In the genomic region with DNA sequence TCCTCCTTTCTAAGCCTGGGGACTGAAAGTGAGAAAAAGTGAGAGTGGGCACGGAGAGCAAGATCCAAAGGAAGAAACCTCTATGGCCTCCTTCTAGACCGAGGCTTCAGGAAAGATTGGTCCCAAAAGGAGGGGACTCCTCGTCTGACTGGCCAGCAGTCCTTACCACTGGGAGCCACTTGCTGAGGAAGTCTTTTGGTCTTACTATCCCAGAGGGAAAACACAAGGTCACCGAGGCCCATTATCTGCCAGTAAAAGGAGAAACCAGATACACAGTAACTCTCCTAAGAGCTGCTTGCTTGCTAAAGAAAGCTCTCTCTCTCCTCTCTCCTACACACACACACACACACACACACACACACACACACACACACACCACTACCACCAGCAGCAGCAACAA, we compare ENCODE assay signal across 11 mouse cellular contexts. TPM values are rescaled to one million over a fixed set of nuclear protein-coding genes. Genes with fewer than 3 reads are reported as not detected.
DNase-seq lines count a peak whose midpoint lies in the region; ATAC-seq and TF ChIP-seq lines count a peak whose summit lies in the region.
"Had no signal": no experiment of that assay in that cellular context is flagged by ENCODE, and none has a peak within 500 bp of the region (broad histone marks: within the 10 kb centered on the region; RNA-seq: fewer than 3 reads in every experiment).

No protein-coding gene starts in this region.

- no peak for TF ChIP-seq CTCF in E14TG2a.4 (conservative IDR thresholded peaks at IDR 0.05; ENCODE audit: low read length)

- peak overlapping the region; percentile 99 for H3K27ac ChIP-seq in heart, embryonic 15.5 days
- peak overlapping the region; percentile 99 for H3K27ac ChIP-seq in hindbrain, embryonic 11.5 days (ENCODE audit: low read depth, low read length)
- H3K27ac ChIP-seq in midbrain, embryonic 13.5 days: peak overlapping the region; percentile 98
- H3K27ac ChIP-seq in liver, embryonic 11.5 days (ENCODE audit: low read depth, low read length): no peak overlapping the region

- no peak for ATAC-seq in heart, embryonic 15.5 days (replicated peaks; ENCODE audit: insufficient number of reproducible peaks, insufficient read depth, low FRiP score, low read depth)
- no peak for ATAC-seq in hindbrain, embryonic 11.5 days (ENCODE audit: low FRiP score)
- ATAC-seq in midbrain, embryonic 13.5 days: no peak
- ATAC-seq in liver, embryonic 11.5 days (replicated peaks; ENCODE audit: low FRiP score): no peak
- ATAC-seq: liver, postnatal 0 days had no signal

- peak overlapping the region; percentile 42 for H3K9ac ChIP-seq in heart, embryonic 15.5 days
- H3K9ac ChIP-seq in hindbrain, embryonic 11.5 days (ENCODE audit: low read depth, low read length): peak overlapping the region; percentile 11; the same call in 1 of the 2 replicates
- H3K9ac ChIP-seq in midbrain, embryonic 13.5 days (replicated peaks): peak overlapping the region; percentile 96; the same call in 1 of the 2 replicates
- H3K9ac ChIP-seq in liver, embryonic 11.5 days (ENCODE audit: low read depth, low read length): no peak overlapping the region
- H3K9ac ChIP-seq: liver, postnatal 0 days had no signal

- no peaks in the 10 kb centered on the region for H3K9me3 ChIP-seq in heart, embryonic 15.5 days (replicated peaks)
- H3K9me3 ChIP-seq in E14TG2a.4 (ENCODE audit: low read length): no peaks in the 10 kb centered on the region
- H3K9me3 ChIP-seq in hindbrain, embryonic 11.5 days (ENCODE audit: control insufficient read depth, low read length): no peaks in the 10 kb centered on the region
- no peaks in the 10 kb centered on the region for H3K9me3 ChIP-seq in midbrain, embryonic 13.5 days
- H3K9me3 ChIP-seq in liver, embryonic 11.5 days (ENCODE audit: control insufficient read depth, low read length): no peaks in the 10 kb centered on the region

- DNase-seq in heart, postnatal 4 days: no peak
- no peak for DNase-seq in hindbrain, embryonic 11.5 days (ENCODE audit: low spot score)
- DNase-seq in left cerebral cortex, adult 9 months (ENCODE audit: low spot score in 2 of 2): no peak
- no peak for DNase-seq in right cerebral cortex, adult 18-20 months
- DNase-seq in liver, embryonic 11.5 days (ENCODE audit: low spot score): no peak
- DNase-seq: gastrocnemius, postnatal 10 days; layer of hippocampus, adult 9-11 months; liver, postnatal 0 days had no signal

- 15% methylated on average over 4 of the region's 4 CpGs for WGBS in heart, embryonic 15.5 days
- 20% methylated on average over 4 of the region's 4 CpGs for WGBS in hindbrain, embryonic 11.5 days
- 24% methylated on average over 4 of the region's 4 CpGs for WGBS in midbrain, embryonic 13.5 days
- WGBS in liver, embryonic 11.5 days: 30% methylated on average over 4 of the region's 4 CpGs

- H3K36me3 ChIP-seq in heart, embryonic 15.5 days: no peaks in the 10 kb centered on the region
- no peaks in the 10 kb centered on the region for H3K36me3 ChIP-seq in E14TG2a.4 (ENCODE audit: insufficient read depth, low read length)
- no peaks in the 10 kb centered on the region for H3K36me3 ChIP-seq in hindbrain, embryonic 11.5 days (ENCODE audit: control insufficient read depth, insufficient read depth, low read length)
- H3K36me3 ChIP-seq in midbrain, embryonic 13.5 days: no peaks in the 10 kb centered on the region
- H3K36me3 ChIP-seq in liver, embryonic 11.5 days (ENCODE audit: control insufficient read depth, insufficient read depth, low read length): no peaks in the 10 kb centered on the region

- H3K4me2 ChIP-seq in heart, embryonic 15.5 days: peak overlapping the region; percentile 93
- no peak overlapping the region for H3K4me2 ChIP-seq in hindbrain, embryonic 11.5 days (replicated peaks; ENCODE audit: low read depth, low read length)
- H3K4me2 ChIP-seq in midbrain, embryonic 13.5 days (replicated peaks): peak overlapping the region; percentile 99; the same call in 1 of the 2 replicates
- no peak overlapping the region for H3K4me2 ChIP-seq in liver, embryonic 11.5 days

- H3K4me1 ChIP-seq in heart, embryonic 15.5 days (replicated peaks): peaks cover 64% of the 10 kb centered on the region
- peaks cover 47% of the 10 kb centered on the region for H3K4me1 ChIP-seq in E14TG2a.4 (replicated peaks; ENCODE audit: low read depth, low read length)
- peaks cover 19% of the 10 kb centered on the region for H3K4me1 ChIP-seq in hindbrain, embryonic 11.5 days (replicated peaks; ENCODE audit: control insufficient read depth, insufficient read depth, low read length)
- peaks cover 56% of the 10 kb centered on the region for H3K4me1 ChIP-seq in midbrain, embryonic 13.5 days (replicated peaks)
- H3K4me1 ChIP-seq in liver, embryonic 11.5 days (replicated peaks; ENCODE audit: control insufficient read depth, insufficient read depth, low read length): peaks cover 22% of the 10 kb centered on the region

- no peaks in the 10 kb centered on the region for H3K27me3 ChIP-seq in heart, embryonic 15.5 days
- peaks cover 51% of the 10 kb centered on the region for H3K27me3 ChIP-seq in E14TG2a.4 (ENCODE audit: insufficient read depth, low read length)
- H3K27me3 ChIP-seq in hindbrain, embryonic 11.5 days (ENCODE audit: control insufficient read depth, insufficient read depth, low read length): peaks cover 12% of the 10 kb centered on the region; the same call in 1 of the 2 replicates
- H3K27me3 ChIP-seq in midbrain, embryonic 13.5 days: peaks cover 16% of the 10 kb centered on the region
- H3K27me3 ChIP-seq in liver, embryonic 11.5 days (replicated peaks; ENCODE audit: control insufficient read depth, insufficient read depth, low read length): peaks cover 66% of the 10 kb centered on the region

- H3K4me3 ChIP-seq in heart, embryonic 15.5 days: no peak overlapping the region
- H3K4me3 ChIP-seq in E14TG2a.4 (replicated peaks; ENCODE audit: low read length): peak overlapping the region; percentile 84
- no peak overlapping the region for H3K4me3 ChIP-seq in hindbrain, embryonic 11.5 days (ENCODE audit: low read depth, low read length)
- H3K4me3 ChIP-seq in midbrain, embryonic 13.5 days (replicated peaks): no peak overlapping the region
- H3K4me3 ChIP-seq in liver, embryonic 11.5 days (ENCODE audit: low read depth, low read length): no peak overlapping the region

RNA-seq across cellular contexts. Expression of a gene that starts 1.9 kb away (rescaled TPM):
- polyA plus RNA-seq in heart, embryonic 15.5 days (2015; fragmentation: Nextera tagmentation; extraction: Ambion mirVana): 21.0 and 27.2 TPM in 2 replicates
- total RNA-seq in heart, postnatal 4 days (2021): 100 to 1,000 TPM; 108 to 118 TPM
- 11.9 and 12.3 TPM in 2 replicates for polyA plus RNA-seq in hindbrain, embryonic 11.5 days (2014; fragmentation: Nextera tagmentation; extraction: Ambion mirVana)
- polyA plus RNA-seq in midbrain, embryonic 13.5 days (2015; fragmentation: Nextera tagmentation; extraction: Ambion mirVana): 9.0 and 10.3 TPM in 2 replicates
- 2.5 and 3.8 TPM in 2 replicates for polyA plus RNA-seq in liver, embryonic 11.5 days (2014; fragmentation: Nextera tagmentation; extraction: Ambion mirVana)

RNA-seq across cellular contexts. Expression of a gene that starts 11.3 kb away (rescaled TPM):
- 27.9 and 30.6 TPM in 2 replicates for polyA plus RNA-seq in heart, embryonic 15.5 days (2015; fragmentation: Nextera tagmentation; extraction: Ambion mirVana)
- 10 to 100 TPM; 39.5 to 40.6 TPM for total RNA-seq in heart, postnatal 4 days (2021)
- polyA plus RNA-seq in hindbrain, embryonic 11.5 days (2014; fragmentation: Nextera tagmentation; extraction: Ambion mirVana): 4.5 and 5.2 TPM in 2 replicates
- 7.0 and 7.8 TPM in 2 replicates for polyA plus RNA-seq in midbrain, embryonic 13.5 days (2015; fragmentation: Nextera tagmentation; extraction: Ambion mirVana)
- 6.4 and 7.2 TPM in 2 replicates for polyA plus RNA-seq in liver, embryonic 11.5 days (2014; fragmentation: Nextera tagmentation; extraction: Ambion mirVana)

RNA-seq across cellular contexts. Expression of a gene that starts 38.6 kb away (rescaled TPM):
- polyA plus RNA-seq in heart, embryonic 15.5 days (2015; fragmentation: Nextera tagmentation; extraction: Ambion mirVana): 0.81 and 1.6 TPM in 2 replicates
- under 1 TPM; 0.45 to 0.83 TPM for total RNA-seq in heart, postnatal 4 days (2021)
- polyA plus RNA-seq in hindbrain, embryonic 11.5 days (2014; fragmentation: Nextera tagmentation; extraction: Ambion mirVana): 0.12 and 0.28 TPM in 2 replicates
- 0.39 and 0.69 TPM in 2 replicates for polyA plus RNA-seq in midbrain, embryonic 13.5 days (2015; fragmentation: Nextera tagmentation; extraction: Ambion mirVana)
- 0.75 and 1.0 TPM in 2 replicates for polyA plus RNA-seq in liver, embryonic 11.5 days (2014; fragmentation: Nextera tagmentation; extraction: Ambion mirVana)

RNA-seq across cellular contexts. Expression of a gene that starts 40.1 kb away (rescaled TPM):
- 54.4 and 70.1 TPM in 2 replicates for polyA plus RNA-seq in heart, embryonic 15.5 days (2015; fragmentation: Nextera tagmentation; extraction: Ambion mirVana)
- 10 to 100 TPM; 86.3 to 87.0 TPM for total RNA-seq in heart, postnatal 4 days (2021)
- 29.7 and 31.7 TPM in 2 replicates for polyA plus RNA-seq in hindbrain, embryonic 11.5 days (2014; fragmentation: Nextera tagmentation; extraction: Ambion mirVana)
- polyA plus RNA-seq in midbrain, embryonic 13.5 days (2015; fragmentation: Nextera tagmentation; extraction: Ambion mirVana): 50.2 and 51.5 TPM in 2 replicates
- 54.6 and 55.2 TPM in 2 replicates for polyA plus RNA-seq in liver, embryonic 11.5 days (2014; fragmentation: Nextera tagmentation; extraction: Ambion mirVana)

RNA-seq across cellular contexts. Expression of a gene that starts 59.9 kb away (rescaled TPM):
- polyA plus RNA-seq in heart, embryonic 15.5 days (2015; fragmentation: Nextera tagmentation; extraction: Ambion mirVana): not detected in 2 replicates
- under 1 TPM in 1 of 2 experiments, not detected in 1; 0.19 TPM for total RNA-seq in heart, postnatal 4 days (2021)
- 0.52 and 0.88 TPM in 2 replicates for polyA plus RNA-seq in hindbrain, embryonic 11.5 days (2014; fragmentation: Nextera tagmentation; extraction: Ambion mirVana)
- polyA plus RNA-seq in midbrain, embryonic 13.5 days (2015; fragmentation: Nextera tagmentation; extraction: Ambion mirVana): not detected in 2 replicates
- polyA plus RNA-seq in liver, embryonic 11.5 days (2014; fragmentation: Nextera tagmentation; extraction: Ambion mirVana): 0.19 TPM in 1 of 2 replicates, not detected in the other
- polyA plus RNA-seq: liver, postnatal 0 days had no signal

Comparison
In these comparisons a context has a peak if more than half of its experiments do, and no peak if none do; other contexts are left out.
1. H3K4me2 ChIP-seq: peak in heart, embryonic 15.5 days (single experiment) and midbrain, embryonic 13.5 days (single experiment); none in hindbrain, embryonic 11.5 days (single experiment) and liver, embryonic 11.5 days (single experiment).